Mouse (Mus musculus): ENCODE results near the gene Adra1d.

The Adra1d gene

DNA sequence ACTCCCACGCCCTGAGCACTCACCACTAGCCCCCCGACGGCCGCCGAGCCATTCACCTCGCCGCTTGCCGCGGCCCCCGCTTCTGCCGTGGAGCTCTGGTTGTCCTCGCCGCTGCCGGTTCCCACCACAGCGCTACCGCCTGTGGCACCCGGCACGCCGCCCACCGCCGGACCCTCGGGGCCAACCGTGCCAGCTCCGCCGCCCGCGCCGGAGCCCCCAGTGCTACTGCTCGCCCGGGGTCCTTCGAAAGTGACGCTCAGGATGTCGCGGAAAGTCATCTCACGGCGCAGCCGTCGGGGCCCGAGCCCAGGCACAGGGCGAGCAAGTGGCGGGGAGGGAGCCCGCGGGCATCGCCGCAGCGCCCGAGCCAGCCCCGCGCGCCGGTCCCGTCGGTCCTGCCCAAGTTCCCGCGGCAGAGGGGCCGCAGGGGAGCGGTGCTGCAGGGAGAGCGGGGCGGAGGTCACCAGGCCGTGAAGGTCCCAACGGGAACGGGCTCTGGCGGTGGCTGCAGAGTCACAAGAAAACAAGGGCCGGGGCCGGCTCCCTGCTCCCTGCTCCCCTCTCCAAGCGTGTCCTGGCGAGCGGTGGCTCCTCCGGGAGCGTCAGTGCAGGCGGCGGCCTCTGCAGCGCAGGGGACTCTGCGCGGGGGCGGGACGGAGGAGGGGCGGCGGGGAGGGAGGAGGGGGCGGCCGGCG lies at the start of gene Adra1d:
Gene Adra1d, minus strand, starts transcription at position 393 of the 695 bp plus-strand sequence.
- no peak for DNase-seq (ENCODE audit: low read depth, low spot score)

DNA sequence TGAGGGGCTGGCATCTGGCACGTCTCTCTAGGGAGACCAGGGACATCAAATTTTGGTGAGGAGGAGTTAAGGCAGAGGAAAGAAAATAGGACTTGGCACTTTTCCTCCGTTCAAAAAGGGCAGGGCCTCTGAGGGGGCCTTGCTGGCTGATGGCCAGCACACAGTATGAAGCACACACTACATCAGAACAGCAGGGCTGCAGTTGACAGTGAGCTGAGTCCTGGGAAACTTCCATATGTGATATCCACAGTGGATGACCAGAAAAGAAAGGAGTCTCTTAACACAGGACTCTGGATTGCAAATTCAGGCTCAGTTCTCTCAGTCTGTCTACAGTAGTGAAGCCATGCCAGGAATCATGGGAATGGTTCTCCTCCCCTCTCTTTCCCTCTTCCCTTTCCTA lies 39.8 kb upstream of the Adra1d start:
- no peak for DNase-seq (ENCODE audit: low read depth, low spot score)

DNA sequence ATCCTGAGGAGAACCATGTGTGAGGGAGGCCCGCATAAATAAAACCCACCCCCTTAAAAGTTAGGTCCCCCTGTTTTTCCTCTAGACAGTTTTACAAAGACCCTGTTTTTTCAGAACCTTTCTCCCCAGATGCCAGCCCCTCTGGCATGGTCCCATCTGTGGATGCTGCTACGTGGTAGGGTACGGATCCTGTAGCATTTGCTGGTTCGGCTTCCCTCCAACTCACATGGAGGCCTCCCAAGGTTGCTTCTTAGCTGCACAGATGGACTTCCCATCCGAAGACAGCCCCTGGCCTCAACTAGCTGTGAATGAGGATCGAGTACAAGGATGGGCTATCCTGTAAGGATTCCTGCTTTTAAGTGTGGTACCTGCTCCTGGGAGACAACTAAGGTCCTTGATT lies 32.8 kb upstream of the Adra1d start:
- DNase-seq (ENCODE audit: low read depth, low spot score): no peak

DNA sequence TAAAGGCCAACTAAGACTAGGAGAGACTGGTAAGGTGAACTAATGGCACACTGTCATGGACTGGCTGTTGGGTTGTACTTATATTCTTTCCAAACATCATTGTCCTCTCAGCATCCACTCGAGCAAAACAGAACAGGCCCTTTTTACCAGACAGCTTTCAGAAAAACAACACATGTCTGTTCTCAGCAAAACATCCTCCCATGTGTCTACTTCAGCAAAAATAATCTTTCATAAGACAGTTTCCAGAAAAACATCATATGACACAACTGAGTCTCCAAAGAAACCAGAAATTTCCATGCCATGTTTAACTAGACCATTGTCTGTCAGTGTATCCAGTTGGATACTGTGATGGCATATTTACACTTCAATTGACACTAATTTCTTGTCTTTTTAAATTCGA lies 25.4 kb upstream of the Adra1d start:
- no peak for DNase-seq (ENCODE audit: low read depth, low spot score)

DNA sequence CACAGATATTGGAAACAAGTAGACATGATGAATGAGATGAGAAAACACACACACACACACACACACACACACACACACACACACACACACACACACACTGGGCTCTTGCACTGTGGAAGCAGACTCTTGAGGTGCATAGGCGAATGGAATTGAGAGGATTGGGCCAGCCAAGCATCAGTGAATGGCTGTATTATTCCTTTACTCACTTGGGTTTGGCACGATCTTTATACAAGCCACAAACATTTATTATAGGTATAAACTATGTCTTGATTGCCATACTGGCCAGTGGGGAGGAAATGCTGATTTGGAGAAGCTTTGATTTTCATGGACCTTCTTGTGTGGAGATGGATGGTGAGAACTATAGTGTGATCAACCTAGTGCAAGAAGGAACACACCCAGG lies 19.4 kb upstream of the Adra1d start:
- no peak for DNase-seq (ENCODE audit: low read depth, low spot score)

DNA sequence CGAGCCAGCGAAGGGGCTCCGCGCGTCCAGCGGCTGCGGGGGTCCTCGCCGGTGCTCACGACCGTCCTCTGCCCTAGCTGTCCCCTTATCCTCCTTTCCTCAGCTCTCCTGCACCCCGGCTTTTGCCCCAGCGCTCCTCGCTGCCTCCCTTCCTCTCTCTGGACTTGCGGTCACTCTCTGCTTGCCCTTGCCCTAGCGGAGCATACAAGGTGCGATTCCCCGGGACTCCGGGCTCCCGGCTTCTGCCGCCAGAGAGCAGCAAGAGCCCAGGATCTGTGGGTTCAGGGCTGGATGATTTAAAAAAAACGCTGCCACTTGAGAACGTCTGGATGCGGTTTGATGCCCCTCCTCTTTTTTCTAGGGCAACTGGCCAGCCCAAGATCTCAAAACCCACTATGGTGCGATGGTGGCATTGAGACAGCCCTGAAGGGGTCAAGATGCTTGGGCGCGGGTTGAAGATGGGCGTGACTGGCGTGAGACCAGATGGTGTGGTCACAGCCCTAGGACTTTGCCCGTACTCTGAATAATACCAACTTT lies 571 bp upstream of the Adra1d start:
- no peak for DNase-seq (ENCODE audit: low read depth, low spot score)

DNA sequence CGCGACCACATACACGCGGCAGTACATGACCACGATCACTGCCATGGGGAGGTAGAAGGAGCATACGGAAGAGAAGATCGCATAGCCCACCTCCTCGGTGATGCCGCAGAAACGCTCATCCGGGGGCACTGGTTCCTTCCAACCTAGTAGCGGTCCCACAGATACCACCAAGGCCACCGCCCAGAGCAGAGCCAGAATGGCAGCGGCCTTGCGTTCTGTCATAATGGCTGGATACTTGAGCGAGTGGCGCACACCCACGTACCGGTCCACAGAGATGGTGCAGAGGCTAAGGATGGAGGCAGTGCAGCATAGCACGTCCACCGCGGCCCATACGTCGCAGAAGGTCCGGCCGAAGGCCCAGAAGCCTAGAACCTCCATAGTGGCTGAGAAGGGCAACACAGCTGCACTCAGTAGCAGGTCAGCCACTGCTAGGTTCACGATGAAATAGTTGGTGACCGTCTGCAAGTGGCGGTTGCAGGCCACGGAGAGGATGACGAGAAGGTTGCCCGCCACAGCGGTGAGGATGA lies 676 bp downstream of the Adra1d start:
- DNase-seq (ENCODE audit: low read depth, low spot score): no peak

DNA sequence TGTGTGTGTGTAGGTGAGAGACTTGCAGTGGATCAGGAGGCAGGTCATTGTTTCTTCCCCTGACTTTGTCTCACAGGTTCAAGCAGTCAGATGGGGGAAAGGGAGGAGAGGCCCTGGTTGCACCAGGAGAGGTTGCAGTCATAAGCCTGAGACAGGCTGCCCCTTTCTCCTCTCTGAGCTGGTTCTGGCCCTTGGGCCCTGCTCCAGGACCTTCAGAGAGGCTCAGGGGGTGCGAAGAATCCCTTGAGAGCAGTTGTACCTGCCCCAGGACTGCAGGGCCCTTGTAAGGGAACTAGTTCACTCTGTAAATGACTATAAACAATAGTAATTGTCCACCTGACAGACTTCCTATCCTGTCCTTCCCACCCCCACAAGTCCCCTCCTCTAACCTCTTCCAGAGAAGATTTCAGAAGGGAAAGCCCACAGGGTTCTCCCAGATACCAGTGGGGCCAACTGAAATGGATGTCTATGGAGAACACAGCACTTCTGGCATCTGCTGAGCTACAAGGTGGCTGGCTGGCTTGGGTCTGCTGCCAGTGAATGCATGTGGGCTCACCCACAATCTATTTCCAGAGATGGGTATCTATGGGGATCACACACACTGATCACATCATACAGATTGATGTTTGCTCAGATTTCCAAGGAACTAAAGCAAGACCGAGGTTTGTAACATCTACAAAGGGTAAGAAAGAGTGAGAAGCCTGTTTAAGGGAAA lies 1.7 kb downstream of the Adra1d start:
- no peak for DNase-seq (ENCODE audit: low read depth, low spot score)

DNA sequence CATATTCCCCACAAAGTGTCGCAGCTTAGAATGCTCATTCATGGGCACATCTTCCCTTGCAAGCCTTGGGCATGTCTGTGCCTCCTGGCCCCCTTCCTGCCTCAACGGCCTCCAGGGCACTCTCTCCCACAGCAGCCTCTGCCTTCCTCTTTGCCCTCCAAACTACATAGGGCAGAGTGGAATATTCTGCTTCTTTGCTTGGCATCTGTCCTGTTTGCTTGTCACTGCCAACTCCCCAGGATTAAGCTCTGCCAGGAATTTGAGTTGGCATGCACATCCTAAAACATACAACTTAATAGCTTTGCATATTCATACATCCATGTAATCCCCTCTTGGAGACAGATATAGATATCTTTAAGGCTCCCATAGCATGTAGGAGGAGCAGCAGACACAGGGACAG lies 4.2 kb downstream of the Adra1d start:
- DNase-seq (ENCODE audit: low read depth, low spot score): no peak

DNA sequence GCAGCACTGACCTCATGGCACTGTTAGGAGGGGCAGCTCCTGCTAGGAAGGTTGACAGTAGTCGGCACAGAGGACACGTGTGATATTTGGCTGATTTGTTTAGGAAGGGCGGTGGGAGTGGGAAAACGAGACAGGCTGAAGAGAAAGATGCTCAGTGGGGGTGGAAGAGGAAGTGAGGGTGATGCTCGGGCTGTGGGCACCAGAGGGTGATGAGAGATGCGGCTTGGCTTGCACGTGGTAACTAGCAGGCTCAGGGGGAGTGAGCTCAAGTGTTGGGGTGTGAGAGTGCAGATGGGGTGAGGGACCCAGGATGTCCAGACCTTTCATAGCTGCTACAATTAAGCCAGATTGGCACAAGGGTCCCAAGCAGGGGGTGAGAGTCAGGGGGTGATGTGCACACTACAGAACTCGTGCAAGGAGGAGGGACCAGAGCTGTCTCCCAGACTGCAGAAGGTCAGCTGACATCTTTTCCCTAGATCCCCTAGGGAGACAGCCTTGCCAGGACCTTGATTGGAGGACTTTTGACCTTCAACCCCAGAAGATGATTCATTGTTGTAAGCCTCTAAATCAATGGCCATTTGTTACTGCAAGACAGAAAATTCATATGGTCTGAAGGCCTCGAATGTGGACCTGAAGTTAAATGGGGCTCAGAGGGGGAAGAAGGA lies 9.2 kb downstream of the Adra1d start:
- DNase-seq (ENCODE audit: low read depth, low spot score): no peak

DNA sequence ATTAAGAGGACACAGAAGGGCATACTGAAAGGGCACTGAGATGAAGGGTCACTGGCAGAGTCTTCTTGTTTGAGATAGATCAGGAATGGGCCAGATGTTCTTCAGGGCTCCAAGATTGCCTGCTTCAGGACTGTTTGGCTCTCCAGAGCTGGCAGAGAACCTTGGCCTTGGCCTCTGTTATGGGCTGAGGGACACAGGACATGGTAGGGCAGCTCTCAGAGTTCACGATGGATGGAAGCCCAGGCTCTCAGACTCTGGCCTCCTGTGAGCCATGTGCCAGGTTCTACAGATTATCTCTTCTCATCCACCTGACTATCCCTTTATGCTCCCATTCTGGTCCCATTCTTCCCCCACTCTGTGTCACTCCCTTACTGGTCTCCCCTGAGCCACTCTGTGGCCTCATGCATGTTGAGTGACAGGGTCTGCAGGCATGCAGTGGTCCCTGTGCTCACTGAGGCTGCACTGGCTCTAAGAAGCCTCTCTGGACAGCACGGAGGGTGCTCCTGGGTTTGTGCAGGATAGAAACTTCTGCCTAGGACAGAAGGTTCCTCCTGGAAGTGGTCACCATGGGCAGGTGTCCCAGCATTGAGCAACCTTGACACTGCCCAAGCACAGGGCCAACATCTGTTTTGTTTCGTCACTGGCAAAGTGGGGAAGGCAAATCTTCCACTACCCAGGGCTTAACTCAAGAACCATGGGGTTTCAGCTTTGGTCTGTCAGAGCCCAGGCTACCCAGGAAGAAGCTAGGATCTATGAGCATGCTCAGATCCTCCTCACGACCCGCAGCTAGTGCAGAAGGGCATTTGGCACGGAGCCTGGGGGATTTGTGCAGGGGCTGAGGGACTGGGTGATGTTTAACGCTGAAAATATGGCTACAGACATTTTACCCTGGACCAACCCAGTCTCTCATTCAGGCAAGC lies 10.1 kb downstream of the Adra1d start:
- DNase-seq (ENCODE audit: low read depth, low spot score): no peak

DNA sequence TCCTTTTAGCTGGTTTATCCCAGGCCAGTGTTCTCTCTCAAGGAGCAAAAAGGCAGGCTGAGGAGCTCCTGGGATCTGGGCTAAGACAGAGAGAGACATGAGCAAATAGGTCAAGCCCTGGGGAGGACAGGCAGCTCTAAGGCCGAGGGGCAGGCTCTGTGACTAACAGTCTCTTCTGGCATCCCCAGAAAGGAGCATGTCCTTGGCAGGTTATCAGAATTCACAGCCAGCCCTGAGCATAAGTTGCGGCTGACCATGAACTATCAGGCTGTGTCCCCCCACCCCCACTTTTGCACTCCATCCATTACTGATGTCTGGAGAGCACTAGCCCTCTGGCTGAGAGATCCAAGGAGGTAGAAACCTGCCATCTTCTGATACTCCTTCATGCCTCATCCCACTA lies 11.2 kb downstream of the Adra1d start:
- DNase-seq (ENCODE audit: low read depth, low spot score): no peak

DNA sequence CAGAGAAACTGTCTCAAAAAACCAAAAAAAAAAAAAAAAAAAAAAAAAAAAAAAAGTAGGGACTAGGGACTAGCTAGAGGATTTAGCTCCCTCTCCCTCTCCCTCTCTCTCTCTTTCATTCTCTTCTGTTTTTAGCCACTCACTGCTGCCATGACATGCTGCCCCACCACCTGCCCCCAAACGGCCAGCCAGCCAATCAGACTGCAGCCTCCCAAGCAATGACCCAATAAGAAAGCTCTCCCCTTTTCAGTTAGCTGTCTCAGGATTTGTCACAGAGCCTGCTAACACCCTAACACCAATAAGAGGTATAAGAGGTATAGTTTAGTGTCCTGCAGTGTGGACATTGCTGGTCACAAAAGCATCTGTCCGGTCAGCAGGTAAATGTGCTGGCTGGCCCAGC lies 11.6 kb downstream of the Adra1d start:
- DNase-seq (ENCODE audit: low read depth, low spot score): no peak

DNA sequence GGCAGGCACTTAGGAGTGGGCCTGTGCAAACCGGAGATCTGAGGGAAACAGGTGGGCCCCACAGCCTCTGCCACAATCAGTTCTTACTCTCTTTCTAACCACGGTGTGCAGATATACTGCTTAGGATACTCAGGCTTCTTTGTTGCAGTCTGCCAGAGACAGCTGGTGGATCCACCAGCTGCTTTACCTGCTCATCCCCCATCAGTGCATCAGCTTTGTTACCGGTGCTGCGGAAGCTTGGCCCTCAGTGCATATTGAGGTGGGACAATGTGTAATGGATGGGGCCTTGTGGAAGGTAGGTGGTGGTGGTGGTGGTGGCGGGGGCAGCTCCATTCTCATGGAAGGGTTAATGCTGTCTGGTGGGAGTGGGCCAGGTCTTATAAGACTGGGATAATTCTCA lies 13.0 kb downstream of the Adra1d start:
- DNase-seq (ENCODE audit: low read depth, low spot score): no peak

DNA sequence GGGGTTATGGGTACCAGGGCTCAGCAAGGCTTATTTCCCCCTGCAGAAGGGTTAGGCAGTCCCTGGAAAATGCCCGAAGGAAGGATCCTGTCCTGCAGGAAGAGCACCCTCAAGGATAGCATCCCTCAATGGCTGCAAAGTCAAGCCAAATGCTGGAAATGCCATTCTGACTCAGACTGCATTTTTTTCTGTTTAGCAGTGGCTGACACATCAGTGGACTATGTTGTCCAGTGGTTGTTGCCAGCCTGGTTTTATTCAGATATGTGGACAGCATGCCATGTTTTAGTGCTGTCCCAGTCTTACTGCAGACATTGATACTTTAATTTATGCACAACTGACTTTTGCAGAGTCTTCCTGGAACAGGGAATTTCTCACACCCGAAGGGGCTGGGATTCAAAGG lies 13.8 kb downstream of the Adra1d start:
- DNase-seq (ENCODE audit: low read depth, low spot score): no peak

DNA sequence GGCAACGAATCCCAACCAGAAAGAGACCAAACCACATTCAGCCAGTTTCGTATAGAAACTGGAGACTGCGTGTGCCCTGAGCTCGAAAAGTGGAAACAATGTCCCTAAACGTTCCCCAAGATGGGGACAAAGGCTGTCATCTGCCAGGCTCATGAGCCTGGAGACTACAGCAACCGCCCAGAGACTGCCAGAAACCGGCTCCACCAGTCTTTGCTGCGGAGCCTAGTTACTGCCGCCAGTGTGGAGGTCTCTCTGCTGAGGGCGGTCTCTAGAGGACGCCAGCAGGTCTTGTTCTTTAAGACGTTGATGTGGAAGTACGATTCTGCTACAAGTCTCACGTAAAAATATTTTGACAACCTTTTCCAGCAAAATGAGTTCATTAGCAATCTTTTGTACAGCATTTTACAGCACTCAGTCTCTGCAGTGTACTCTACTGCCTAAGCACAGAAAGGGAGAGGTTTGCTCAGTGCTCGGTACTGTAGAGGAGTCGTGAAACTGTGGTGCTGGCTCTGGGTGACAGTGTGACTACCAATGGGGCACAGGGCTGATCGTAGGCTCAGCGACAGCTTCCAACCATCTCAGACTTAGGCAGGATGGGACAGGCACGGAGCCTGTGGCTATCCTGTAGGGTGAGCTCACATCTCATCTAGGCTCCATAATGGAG lies 15.2 kb downstream of the Adra1d start:
- DNase-seq (ENCODE audit: low read depth, low spot score): no peak

DNA sequence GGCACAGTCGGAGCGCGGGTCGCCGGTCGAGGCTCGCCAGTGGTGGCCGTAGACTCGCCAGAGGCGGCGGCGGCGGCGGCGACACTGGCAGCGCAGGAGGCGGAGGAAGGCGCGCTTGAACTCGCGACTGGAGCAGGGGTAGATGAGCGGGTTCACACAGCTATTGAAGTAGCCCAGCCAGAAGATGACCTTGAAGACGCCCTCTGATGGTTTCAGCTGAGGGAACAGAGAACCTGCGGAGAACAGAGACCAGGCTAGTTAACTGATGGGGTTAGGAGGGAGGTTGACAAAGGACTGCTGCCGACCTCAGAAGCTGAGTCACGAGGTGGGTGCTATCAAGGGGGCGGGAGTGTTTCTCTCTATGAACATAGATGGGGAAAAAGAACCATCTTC lies 15.8 kb downstream of the Adra1d start:
- DNase-seq (ENCODE audit: low read depth, low spot score): no peak

DNA sequence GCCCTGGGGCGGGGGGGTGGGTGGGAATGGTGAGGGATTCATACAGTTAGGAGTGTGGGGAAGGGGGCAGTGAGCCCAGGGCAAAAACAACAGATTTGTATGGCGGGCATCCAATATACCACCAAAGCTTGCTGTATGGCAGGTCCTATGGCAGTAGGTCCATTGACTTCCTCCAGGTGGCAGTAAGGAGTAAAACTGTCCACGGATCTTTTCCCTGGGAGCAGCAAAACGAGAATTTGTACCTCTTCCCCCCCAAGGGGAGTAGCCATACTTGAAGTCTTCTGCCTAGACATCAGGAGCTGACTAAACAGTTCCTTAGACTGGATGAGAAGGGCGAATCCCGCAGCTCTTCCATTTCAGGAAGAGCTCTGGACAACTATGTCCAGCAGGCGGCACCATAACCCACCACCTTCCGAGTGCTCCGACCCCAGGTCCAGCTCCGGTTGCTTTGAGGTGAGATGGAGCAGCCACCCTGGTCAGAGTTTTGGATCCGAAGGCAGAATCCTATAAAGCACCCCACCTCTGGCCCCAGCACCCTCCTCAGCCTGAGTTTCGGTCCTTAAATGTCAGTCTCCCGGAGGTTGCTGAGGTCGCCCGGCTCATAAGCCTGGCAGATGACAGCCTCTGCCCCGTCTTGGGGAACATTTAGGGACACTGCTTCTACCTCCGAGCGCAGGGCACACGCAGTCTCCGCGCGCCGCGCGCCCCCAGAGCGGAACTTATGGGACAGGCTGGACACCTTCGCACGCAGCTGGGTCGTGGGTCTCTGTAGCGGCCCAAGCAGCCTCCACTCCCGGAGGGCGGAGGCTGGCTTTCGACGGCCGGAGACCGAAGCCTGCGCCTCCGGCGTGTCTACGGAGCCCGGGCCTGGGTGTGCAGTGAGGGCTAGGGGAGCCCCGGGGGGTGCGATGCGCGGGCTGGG lies 16.4 kb downstream of the Adra1d start:
- no peak for DNase-seq (ENCODE audit: low read depth, low spot score)

DNA sequence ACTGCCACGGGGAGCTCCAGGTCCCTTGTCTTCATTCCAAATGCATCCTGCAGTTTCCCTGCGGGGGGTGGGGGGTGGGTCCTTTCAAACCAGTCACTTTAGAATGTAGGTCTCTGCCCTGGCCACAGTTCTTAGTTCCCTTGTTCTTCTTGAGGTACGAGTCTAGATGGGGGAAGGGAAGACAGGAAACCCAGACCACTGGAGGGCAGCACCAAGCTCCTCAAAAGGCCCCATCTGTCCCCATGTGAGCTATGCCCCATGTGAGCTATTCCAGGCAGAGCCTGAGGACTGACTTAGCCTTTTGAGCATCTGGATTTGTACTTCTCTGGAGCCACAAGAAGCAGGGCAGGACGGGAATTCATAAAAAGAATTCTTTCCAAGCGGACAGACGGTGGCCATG lies 19.6 kb downstream of the Adra1d start:
- DNase-seq (ENCODE audit: low read depth, low spot score): no peak

DNA sequence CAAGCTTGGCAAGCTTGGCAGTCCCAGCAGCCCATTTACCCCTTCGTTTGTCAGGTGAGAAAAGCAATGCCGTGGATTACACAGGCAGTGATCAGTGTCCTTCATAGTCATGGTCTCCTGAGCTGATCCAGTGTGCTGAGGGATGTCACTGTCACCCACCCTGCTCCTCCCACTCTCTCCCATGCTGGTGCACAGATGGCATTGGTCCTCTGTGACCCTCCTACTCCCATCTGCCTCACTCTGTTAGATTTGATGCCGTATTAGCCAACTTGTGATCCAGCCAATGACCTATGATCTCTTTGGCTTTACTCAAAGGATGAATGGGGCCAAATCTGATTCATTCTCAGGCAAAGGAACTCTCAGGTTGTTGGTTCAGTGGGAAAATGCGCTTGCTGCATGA lies 20.4 kb downstream of the Adra1d start:
- DNase-seq (ENCODE audit: low read depth, low spot score): no peak

All from WW6 (cell line).